Mouse (Mus musculus) embryo, embryonic 10 days (tissue): ENCODE measurements around the gene Patj.
"Not testable (repeated sequence)": the region's sequence is repeated elsewhere in the genome, so short reads cannot be mapped to it uniquely, and the experiment has no call there.

ENCODE experiments used
- DNase-seq: peaks from one replicate; pipeline ENCODE4 v3.0.0-alpha.2; 2015; ENCODE audit warnings: low spot score

The Patj gene

GRCm38 (mm10) chr4:98567457-98567856 lies 171.9 kb downstream of the Patj start:
- DNase-seq: no peak

- peak; percentile 31 for DNase-seq
These were observed 174.3 kb downstream of the Patj start for GRCm38 (mm10) chr4:98569904-98570303.

GRCm38 (mm10) chr4:98577275-98577674 lies 181.7 kb downstream of the Patj start:
- DNase-seq: no peak

- DNase-seq: no peak
These were observed 182.5 kb downstream of the Patj start for GRCm38 (mm10) chr4:98577957-98578541.

- DNase-seq: no peak
These were observed 185.9 kb downstream of the Patj start for GRCm38 (mm10) chr4:98581456-98581855.

- no peak for DNase-seq
These were observed 188.4 kb downstream of the Patj start for GRCm38 (mm10) chr4:98584023-98584422.

GRCm38 (mm10) chr4:98586303-98586702 lies 190.7 kb downstream of the Patj start:
- DNase-seq: no peak

- DNase-seq: no peak
These were observed 192.1 kb downstream of the Patj start for GRCm38 (mm10) chr4:98587686-98588085.

GRCm38 (mm10) chr4:98593961-98594360 lies 198.4 kb downstream of the Patj start:
- no peak for DNase-seq

GRCm38 (mm10) chr4:98598546-98598971 lies 203.0 kb downstream of the Patj start:
- no peak for DNase-seq

- DNase-seq: no peak
These were observed 203.8 kb downstream of the Patj start for GRCm38 (mm10) chr4:98599358-98599757.

- no peak for DNase-seq
These were observed 207.5 kb downstream of the Patj start for GRCm38 (mm10) chr4:98603131-98603530.

GRCm38 (mm10) chr4:98610501-98610900 lies 214.9 kb downstream of the Patj start:
- DNase-seq: no peak

GRCm38 (mm10) chr4:98614395-98614794 lies 218.8 kb downstream of the Patj start:
- no peak for DNase-seq

- DNase-seq: no peak
These were observed 223.6 kb downstream of the Patj start for GRCm38 (mm10) chr4:98619199-98619598.

GRCm38 (mm10) chr4:98620986-98621784 lies 225.6 kb downstream of the Patj start:
- DNase-seq: no peak

- no peak for DNase-seq
These were observed 226.6 kb downstream of the Patj start for GRCm38 (mm10) chr4:98622180-98622579.

GRCm38 (mm10) chr4:98622996-98623673 lies 227.6 kb downstream of the Patj start:
- DNase-seq: peak; percentile 71

- no peak for DNase-seq
These were observed 232.7 kb downstream of the Patj start for GRCm38 (mm10) chr4:98628286-98628685.

GRCm38 (mm10) chr4:98629217-98629616 lies 233.6 kb downstream of the Patj start:
- DNase-seq: not testable (repeated sequence)

GRCm38 (mm10) chr4:98635140-98635837 lies 239.7 kb downstream of the Patj start:
- no peak for DNase-seq

GRCm38 (mm10) chr4:98638731-98639130 lies 243.1 kb downstream of the Patj start:
- DNase-seq: no peak
